Mouse (Mus musculus) retina, embryonic 14.5 days (tissue): ENCODE results near the gene Dennd5b.
A peak's percentile ranks its signal among the peaks of the same experiment; 100 is the strongest.
"Not testable (repeated sequence)": the region's sequence is repeated elsewhere in the genome, so short reads cannot be mapped to it uniquely, and the experiment has no call there.

Experiments
- DNase-seq: peaks from one replicate; pipeline ENCODE4 v3.0.0-alpha.2; 2015; ENCODE audit warnings: low spot score

Dennd5b gene

GRCm38 (mm10) chr6:148946881-148947405 lies 154.5 kb downstream of the Dennd5b start:
- peak; percentile 58 for DNase-seq

GRCm38 (mm10) chr6:148946409-148946742 lies 155.1 kb downstream of the Dennd5b start, which contains the start of gene Sinhcaf:
Gene Sinhcaf, minus strand, starts transcription at chr6:148946467.
- peak; percentile 99 for DNase-seq

GRCm38 (mm10) chr6:148945509-148946408 lies 155.7 kb downstream of the Dennd5b start:
- DNase-seq: peak; percentile 65

- peak; percentile 70 for DNase-seq
These were observed 156.5 kb downstream of the Dennd5b start for GRCm38 (mm10) chr6:148944767-148945508.

GRCm38 (mm10) chr6:148944344-148944766 lies 157.1 kb downstream of the Dennd5b start:
- DNase-seq: no peak

DNA sequence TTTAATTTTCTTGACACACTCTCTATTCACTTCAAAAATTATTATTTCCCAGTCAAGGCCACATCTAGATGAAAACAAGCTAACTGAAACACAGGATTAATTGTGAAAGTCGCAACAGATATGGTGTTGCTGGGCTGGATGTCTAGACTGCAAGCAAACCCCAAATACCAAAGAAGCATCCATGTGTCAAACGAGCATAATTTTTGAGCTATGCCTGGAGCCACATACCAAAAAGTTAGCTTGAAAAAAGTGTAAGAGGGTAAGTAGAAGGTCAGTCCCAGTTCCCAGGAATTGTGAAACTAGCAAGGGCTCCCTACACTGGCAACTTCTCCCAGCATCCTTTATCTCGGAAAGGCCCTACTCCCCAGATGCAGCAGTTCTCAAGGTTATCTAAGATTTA lies 157.8 kb downstream of the Dennd5b start:
- no peak for DNase-seq

DNA sequence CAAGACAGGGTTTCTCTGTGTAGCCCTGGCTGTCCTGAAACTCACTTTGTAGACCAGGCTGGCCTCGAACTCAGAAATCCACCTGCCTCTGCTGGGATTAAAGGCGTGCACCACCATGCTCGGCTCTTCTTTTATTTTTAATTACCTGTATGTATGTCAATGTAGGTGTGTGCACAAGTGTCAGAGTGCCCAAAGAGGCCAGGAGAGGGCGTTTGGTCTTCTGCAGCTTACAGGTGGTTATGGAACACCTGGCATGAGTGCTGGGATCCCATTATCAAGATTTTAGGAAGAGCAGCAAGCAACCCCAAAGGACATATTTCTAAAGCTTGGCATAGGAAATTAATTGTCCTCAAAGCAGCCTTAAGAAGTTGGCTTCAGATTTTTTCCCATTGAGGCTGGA lies 159.1 kb downstream of the Dennd5b start:
- DNase-seq: no peak

GRCm38 (mm10) chr6:148941880-148942279 lies 159.6 kb downstream of the Dennd5b start:
- no peak for DNase-seq

GRCm38 (mm10) chr6:148940383-148940782 lies 161.1 kb downstream of the Dennd5b start:
- DNase-seq: not testable (repeated sequence)
